Mouse (Mus musculus) c-Kit-positive CD71-positive TER-119-positive erythroid progenitor cells, embryonic 14.5 days (primary cell): Measurements from ENCODE around the gene Ptcd2.

ENCODE experiments used
- DNase-seq: peaks from one replicate; pipeline ENCODE4 v3.0.0-alpha.2; 2013; ENCODE audit warnings: low spot score

Ptcd2 gene

GRCm38 (mm10) chr13:99344599-99345575, at the start of gene Ptcd2, which contains the start of gene Mrps27:
Gene Ptcd2, minus strand, starts transcription at chr13:99344705.
Gene Mrps27, plus strand, starts transcription at chr13:99344786.
- DNase-seq: peak; percentile 92

- DNase-seq: no peak
Observed at GRCm38 (mm10) chr13:99393128-99393527, 48.6 kb upstream of the Ptcd2 start.

GRCm38 (mm10) chr13:99391417-99391816, 46.9 kb upstream of the Ptcd2 start:
- DNase-seq: no peak

GRCm38 (mm10) chr13:99387901-99388811, 43.7 kb upstream of the Ptcd2 start:
- no peak for DNase-seq

DNA sequence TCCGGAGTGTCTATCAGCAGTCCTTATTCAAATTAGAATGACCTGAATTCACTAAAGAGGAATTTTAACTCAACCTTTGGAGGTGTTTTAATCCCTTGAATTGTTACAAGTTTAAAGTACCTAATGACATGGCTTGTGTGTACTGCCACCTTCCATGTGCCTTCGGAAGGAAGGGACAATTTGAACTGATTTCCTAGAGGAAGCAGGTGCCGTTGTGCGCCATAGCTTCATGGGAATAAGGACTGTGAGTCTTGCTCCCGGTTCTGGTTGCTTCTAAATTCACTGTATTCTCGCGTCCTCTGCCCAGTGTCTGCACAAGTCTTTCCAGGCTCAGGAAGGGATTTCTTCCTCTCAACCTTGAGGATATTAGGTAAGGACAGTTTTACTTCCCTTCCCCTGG, 41.8 kb upstream of the Ptcd2 start:
- no peak for DNase-seq

- no peak for DNase-seq
Observed at GRCm38 (mm10) chr13:99385911-99386310, 41.4 kb upstream of the Ptcd2 start.

DNA sequence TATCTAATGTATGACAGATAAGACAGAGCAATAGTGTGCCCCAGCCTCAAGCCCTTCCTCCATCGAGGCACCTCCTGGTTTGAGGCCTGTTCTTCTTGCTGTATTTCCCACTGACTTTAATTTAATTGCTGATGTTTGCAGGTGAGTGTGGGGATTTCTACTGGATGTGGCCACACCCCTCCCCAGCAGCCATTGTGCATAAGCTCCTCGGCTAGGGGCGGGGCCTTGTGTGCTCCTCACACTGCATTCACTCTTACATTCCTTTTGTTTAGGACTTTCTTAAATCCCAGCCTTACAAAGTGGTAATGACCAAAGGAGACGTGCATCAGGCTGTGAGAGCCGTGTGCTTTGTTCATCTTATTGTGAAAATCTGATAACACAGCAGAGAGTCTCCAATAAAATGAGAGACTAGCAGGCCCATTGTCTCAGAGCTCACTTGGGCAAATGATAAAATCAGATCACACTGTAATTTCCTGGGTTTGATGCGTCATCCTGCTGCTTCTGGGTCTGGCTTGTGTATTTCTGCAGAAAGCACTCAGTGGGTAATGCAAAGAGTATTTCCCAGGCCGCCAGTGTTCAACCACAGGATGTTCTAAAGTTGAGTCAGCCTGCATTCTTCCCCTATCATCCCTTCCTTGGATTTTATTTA, 40.2 kb upstream of the Ptcd2 start:
- DNase-seq: no peak

GRCm38 (mm10) chr13:99382373-99382772, 37.9 kb upstream of the Ptcd2 start:
- DNase-seq: no peak

- no peak for DNase-seq
Observed at GRCm38 (mm10) chr13:99378223-99378622, 33.7 kb upstream of the Ptcd2 start.

- DNase-seq: no peak
Observed at GRCm38 (mm10) chr13:99377055-99377454, 32.5 kb upstream of the Ptcd2 start.

DNA sequence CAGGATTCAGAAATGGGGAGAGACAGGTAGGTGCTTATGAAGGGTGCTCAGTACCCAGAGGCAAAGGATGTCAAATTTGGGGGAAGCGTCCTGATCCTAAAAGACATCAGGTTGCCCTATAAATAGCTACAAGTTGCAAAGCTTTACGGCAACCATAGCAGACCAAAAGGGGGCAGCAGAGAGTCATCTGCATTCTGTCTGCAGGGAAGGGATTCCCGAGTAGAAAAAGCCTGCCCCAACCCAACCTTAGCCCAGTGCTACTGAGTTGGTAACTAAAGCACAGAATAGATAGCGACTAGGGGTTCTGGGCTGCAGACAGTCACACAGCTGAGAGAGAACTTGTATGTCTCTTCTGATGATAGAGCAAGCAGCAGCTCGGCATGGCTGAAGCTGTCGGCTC, 31.0 kb upstream of the Ptcd2 start:
- DNase-seq: peak; percentile 49

- DNase-seq: no peak
Observed at GRCm38 (mm10) chr13:99374191-99374590, 29.7 kb upstream of the Ptcd2 start.

DNA sequence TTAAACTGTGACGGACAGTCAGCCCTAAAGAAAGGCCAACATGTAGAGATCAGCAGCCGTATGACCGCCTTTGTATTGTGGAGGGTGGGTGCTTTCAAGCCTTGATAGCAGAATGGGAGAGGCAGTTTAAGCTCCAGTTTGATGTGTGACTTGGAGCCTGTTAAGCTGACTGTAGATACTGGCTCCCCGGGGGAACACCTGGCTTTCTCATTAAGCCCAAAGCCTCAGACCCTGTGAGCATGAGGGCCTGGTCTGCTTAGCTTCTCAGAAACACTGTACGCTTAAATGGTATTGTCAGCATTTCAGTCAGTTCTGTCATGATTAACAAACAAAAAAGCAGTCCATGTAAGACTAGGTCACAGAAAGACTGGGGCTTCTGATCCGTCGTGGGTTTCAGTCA, 29.2 kb upstream of the Ptcd2 start:
- DNase-seq: no peak

GRCm38 (mm10) chr13:99371285-99371684, 26.8 kb upstream of the Ptcd2 start:
- DNase-seq: no peak

GRCm38 (mm10) chr13:99369103-99369502, 24.6 kb upstream of the Ptcd2 start:
- DNase-seq: no peak

DNA sequence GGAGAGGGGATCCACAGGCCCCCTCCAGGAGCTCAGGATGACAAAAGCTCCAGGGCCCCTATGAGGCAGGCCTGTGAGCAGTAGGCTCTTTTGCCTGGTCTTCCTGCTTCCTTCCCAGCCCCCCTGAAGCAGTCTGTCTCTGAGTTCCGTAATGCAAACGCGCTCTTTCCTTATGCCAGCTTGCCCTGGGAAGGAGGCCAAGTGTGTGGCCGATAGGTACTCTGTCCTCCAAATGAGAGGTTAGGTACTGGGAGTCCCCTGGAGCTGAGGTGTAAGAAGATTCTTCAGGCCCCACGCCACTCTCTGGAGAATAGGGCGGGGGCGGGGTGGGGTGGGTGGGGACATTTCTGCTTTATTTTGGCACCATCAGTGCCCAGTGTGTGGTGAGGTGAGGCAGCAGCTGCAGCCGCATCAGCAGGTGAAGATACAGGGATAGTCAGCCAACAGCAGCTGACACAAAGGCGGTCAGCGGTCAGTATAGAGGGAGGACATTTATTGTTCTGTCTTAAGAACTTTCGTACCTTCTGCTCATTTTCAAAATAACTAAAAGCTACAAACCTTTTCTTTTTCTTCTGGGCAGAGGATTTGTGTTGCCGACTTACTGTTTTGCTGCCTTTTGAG, 23.2 kb upstream of the Ptcd2 start:
- no peak for DNase-seq

- DNase-seq: no peak
Observed at GRCm38 (mm10) chr13:99366422-99367175, 22.1 kb upstream of the Ptcd2 start.

- DNase-seq: no peak
Observed at GRCm38 (mm10) chr13:99363866-99364265, 19.4 kb upstream of the Ptcd2 start.

- no peak for DNase-seq
Observed at GRCm38 (mm10) chr13:99358921-99359320, 14.4 kb upstream of the Ptcd2 start.

DNA sequence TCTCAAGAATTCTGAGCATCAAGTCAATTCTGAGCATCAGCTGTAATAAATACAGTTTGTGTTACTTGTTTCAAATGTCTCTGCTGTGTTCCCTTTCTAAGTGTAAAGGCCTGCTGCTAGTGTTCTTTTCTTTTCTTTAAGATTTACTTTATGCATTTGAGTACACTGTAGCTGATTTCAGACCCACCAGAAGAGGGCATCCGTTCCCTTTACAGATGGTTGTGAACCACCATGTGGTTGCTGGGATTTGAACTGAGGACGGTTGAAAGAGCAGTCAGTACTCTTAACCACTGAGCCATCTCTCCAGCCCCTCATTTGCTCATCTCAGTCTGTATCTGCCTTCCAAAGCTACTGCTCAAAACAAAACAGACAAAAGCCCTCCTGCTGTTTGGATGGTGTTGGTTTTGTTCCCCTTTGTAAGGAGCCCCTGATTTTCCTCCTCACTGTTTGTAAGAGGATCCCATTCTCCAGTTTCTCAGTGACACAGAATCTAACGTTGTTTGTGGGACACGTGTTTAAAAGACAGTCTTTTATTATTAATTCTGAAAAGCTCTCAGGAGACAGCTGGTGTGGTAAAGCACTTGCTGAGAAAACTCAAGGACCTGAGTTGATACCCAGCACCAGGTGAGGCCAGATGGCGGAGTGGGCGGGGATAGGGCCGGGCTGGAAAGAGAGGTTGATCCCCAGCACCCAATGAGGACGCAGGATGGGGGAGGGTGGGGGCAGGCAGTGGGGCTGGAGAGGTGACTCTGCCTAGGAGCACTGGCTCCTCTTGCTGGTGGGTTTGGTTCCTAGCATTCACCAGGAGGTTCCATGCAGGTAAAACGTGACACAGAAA, 12.1 kb upstream of the Ptcd2 start:
- DNase-seq: no peak
